Mouse (Mus musculus) urinary bladder, postnatal 14 days (tissue): ENCODE data around the gene Frmd4b.
"Not testable (repeated sequence)": the region's sequence is repeated elsewhere in the genome, so short reads cannot be mapped to it uniquely, and the experiment has no call there.

Experiments
- DNase-seq: peaks from one replicate; pipeline ENCODE4 v3.0.0; 2021; ENCODE audit warnings: low spot score

The Frmd4b gene

DNA sequence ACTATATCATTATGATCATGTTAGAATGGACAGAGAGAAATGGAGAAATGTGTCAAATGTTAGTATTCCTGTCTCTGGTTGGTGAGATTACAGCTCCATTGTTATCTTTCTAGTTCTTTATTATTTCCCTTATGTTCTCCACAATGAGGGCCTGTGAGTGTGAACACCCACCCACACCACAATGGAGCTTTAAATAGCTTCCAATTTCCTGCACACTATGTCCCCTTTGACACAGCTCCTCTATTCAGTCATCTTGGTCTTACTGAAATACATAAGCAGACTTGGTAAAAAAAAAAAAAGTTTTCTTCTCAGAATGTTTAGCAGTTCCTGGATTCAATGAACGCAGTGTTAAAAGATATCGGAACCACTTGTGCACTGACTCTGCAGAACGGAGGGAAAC is 326.7 kb downstream of the Frmd4b start:
- no peak for DNase-seq

DNA sequence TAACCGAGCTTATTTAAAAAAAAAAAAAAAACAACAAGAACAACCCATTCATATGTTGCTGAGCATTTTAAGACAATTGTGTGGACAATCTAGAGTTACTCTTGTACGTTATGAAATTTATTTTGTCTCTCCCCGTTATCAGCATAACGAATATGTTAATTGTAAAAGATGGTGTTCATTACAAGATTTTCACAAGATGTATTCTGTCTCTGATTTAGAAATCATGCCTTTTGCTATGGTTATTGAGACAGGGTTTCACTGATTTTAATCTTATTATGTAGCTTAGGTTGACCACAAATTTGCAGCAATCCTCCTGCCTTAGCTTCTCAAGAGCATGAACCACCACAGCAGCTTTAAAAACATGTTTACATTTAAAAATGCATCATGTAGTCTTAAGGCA is 327.5 kb downstream of the Frmd4b start:
- no peak for DNase-seq

GRCm38 (mm10) chr6:97289316-97289820 is 328.0 kb downstream of the Frmd4b start:
- no peak for DNase-seq

DNA sequence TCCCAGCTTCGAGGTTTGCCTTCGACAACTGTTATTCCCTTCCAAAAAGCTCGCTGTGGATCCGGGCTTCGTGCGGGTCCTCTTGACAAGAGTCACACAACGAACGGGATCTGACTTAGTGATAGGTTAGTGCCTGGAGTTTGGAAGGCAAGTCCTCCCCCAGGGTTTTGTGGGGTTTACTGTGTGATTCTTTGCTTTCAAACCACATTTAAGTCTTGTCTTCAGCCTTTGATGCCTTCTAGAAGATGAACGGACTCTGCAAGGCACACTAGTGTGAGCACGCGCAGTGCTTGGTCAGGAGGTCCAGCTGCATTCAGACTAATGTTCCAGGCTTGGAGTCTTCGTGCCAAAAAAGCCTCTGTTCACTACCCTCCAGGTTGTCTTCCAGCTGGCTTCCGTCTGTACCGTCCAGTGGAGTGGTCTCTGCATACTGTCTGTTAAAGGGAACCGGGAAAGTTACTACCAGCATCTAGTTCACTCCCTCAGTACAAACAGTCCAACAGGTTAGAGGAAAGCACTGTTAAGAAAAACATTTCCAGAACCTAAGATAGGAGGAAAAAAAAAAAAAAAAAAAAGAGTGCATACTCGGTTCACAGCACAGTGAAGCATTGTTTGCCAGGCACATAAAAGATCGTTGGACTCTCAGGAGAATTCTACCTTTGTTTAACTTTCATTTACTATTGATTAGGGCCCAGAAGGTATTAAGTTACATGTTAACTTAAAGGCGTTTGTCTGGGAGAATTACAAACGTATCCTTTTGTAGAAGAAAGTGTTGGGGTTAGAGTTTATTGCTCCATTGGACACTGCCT is 329.1 kb downstream of the Frmd4b start:
- DNase-seq: no peak

GRCm38 (mm10) chr6:97286332-97286731 is 331.0 kb downstream of the Frmd4b start:
- no peak for DNase-seq

- DNase-seq: no peak
These were observed 333.7 kb downstream of the Frmd4b start for GRCm38 (mm10) chr6:97283676-97284075.

GRCm38 (mm10) chr6:97278878-97279277 is 338.5 kb downstream of the Frmd4b start:
- DNase-seq: peak; percentile 32

GRCm38 (mm10) chr6:97278014-97278787 is 339.1 kb downstream of the Frmd4b start:
- peak; percentile 83 for DNase-seq

GRCm38 (mm10) chr6:97276890-97277497 is 340.3 kb downstream of the Frmd4b start:
- DNase-seq: no peak

- DNase-seq: no peak
These were observed 341.0 kb downstream of the Frmd4b start for GRCm38 (mm10) chr6:97276366-97276765.

GRCm38 (mm10) chr6:97275760-97276159 is 341.6 kb downstream of the Frmd4b start:
- no peak for DNase-seq

GRCm38 (mm10) chr6:97273777-97274176 is 343.6 kb downstream of the Frmd4b start:
- DNase-seq: no peak

- DNase-seq: no peak
These were observed 344.2 kb downstream of the Frmd4b start for GRCm38 (mm10) chr6:97273058-97273710.

DNA sequence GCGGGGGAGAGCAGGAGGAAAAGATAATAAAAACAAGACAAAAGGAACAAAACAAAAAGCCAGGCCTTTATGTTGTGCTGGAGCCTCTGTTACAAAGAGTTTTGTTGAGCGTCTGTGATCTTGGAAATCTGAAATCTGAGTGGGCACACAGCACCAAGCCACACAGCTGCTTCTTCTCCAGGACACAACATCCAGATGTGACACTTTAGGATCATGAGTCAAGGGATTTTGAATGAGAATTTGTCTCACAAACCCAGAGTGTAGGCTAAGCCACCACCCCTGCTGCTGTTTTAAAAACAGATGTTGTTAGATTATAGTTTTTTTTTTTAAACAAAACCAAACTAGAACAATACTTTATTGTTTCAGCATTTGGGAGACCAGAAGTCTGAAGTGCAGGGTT is 345.0 kb downstream of the Frmd4b start:
- DNase-seq: no peak

DNA sequence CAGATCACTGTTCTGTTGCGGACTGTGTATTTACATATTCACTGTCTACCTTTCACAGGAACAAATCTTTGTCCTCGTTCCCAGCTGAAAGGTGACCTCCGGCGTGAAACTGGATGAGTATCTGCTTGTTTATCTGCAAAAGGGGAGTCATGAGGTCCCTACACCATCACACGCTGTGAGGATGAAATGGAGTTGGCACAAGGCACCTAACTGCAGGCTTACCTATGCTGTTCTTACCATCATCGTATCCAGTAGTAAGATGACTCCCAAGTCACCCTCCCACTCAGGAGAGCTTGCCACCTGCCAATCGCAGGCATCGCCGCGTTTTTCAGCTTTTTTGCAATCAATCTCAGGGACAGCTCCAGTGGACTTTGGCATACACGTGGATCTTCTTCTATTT is 347.7 kb downstream of the Frmd4b start:
- no peak for DNase-seq

DNA sequence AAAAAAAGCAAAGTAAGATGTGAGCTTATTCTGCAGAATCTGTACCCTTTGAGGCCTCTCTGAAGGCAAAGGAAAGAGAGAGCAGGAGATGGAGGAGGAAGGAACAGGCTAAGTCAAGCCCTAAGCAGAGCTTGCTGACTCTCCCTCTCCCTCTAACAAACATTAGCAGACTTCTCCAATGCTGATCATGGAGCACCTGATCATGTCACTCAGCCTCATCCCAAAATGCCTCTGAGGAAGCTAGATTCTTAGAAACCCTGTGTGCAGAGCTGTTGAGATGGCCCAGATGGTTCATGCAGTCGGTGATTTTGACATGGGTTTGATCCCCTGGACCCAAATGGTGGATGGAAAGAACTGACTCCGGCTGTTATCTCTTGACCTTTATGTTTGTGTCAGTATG is 350.2 kb downstream of the Frmd4b start:
- no peak for DNase-seq

- no peak for DNase-seq
These were observed 350.7 kb downstream of the Frmd4b start for GRCm38 (mm10) chr6:97266661-97267060.

- DNase-seq: no peak
These were observed 351.6 kb downstream of the Frmd4b start for GRCm38 (mm10) chr6:97265705-97266104.

DNA sequence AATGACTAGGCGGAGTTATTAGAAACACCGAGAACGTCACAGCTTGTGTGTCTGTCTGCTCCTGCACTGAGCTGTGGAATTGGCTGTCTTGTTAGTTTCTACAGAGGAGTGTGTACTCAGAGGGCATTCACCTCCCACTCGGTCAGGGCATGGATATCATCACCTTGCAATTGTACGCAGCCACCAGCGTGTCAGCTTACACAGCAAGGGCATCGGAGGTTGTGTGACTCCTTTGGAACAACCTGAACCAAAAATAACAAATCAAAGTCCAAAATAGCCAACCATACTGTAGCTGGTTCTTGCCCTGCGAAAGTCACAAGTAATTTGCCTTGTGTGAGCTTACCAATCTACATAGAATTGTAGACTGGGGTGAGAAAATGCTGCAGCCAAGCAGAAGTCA is 352.1 kb downstream of the Frmd4b start:
- DNase-seq: no peak

- DNase-seq: not testable (repeated sequence)
These were observed 353.6 kb downstream of the Frmd4b start for GRCm38 (mm10) chr6:97263750-97264149.

DNA sequence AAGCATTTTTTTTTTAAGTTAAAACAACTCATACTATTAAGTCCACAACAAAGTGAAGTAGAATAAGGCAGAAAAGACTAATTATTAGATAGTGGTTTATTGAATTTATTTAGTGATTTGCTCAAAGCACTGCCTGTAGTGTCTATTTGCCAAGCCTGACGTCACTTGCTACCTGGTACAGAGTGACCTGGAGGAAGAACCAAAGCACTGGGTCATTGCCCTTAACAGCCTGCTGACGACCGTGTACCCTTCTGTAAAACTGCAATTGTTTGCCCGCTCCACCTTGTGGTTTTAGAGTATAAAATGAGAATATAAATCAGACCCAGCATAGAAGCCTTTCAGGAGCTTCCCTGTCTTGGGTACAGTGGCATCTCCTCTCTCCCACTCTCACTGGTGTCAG is 355.1 kb downstream of the Frmd4b start:
- DNase-seq: no peak

- not testable (repeated sequence) for DNase-seq
These were observed 357.4 kb downstream of the Frmd4b start for GRCm38 (mm10) chr6:97259926-97260325.
